Mouse (Mus musculus): ENCODE measurements at regions not wholly inside any gene's neighbourhood (a gene's known extent, or its start where the extent isn't known, plus 50 kb on each side); places are given as distances from the start of the nearest gene placed in this dataset.

DNA sequence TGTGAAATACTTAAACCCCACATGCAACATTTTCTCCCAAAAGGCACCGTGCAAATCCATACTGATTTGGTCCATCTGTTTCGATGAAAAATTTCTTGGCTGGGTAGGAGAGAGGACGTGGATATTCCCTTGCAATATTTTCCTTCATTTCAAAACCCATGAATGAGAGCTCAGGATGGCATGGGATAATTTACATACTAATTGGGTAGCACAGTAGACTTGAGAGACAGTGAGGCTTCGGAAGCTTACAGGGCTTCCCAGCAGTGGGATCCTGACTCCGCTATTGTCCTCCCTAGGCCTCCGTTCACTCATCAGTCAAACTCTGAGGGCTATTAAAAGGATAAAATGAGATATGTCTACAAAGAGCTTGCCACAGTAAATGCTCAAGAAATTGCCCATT lies 59.8 kb downstream of the Sox3 start:
- DNase-seq, result no peak

DNA sequence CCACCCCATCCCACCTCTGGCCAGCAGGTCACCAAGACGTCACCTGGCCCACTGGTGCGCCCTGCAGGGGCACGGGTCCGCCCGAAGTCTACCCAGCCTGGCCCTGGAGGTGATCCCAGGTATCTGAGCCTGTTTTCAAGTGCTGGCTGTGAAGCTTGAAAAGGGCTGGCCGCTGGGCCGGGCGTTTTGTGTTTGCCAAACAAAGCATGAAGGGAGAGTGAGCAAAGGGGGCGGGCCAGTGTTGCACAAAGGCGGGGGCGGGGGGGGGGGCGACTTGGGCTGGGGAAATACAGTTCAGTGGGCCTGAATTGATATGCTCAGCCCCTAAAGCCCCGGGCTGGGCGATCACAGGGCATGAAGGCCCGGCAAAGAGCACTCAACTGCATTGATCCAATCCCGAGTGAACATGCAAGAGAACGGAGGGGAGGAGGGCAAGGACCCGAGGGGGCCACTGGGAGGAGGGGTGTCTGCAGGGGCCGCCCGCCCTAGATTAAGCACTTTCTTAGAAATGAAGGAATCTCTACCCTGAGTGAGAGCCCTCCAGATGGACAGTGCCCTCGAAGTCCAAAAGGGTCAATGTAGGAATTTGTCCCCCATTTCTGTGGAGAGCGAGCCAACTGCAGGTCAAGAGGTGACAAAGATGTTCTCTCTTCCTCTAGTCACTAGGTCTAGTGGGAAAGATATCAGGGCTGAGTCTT lies 61.8 kb downstream of the Sox3 start:
- no peak for DNase-seq

DNA sequence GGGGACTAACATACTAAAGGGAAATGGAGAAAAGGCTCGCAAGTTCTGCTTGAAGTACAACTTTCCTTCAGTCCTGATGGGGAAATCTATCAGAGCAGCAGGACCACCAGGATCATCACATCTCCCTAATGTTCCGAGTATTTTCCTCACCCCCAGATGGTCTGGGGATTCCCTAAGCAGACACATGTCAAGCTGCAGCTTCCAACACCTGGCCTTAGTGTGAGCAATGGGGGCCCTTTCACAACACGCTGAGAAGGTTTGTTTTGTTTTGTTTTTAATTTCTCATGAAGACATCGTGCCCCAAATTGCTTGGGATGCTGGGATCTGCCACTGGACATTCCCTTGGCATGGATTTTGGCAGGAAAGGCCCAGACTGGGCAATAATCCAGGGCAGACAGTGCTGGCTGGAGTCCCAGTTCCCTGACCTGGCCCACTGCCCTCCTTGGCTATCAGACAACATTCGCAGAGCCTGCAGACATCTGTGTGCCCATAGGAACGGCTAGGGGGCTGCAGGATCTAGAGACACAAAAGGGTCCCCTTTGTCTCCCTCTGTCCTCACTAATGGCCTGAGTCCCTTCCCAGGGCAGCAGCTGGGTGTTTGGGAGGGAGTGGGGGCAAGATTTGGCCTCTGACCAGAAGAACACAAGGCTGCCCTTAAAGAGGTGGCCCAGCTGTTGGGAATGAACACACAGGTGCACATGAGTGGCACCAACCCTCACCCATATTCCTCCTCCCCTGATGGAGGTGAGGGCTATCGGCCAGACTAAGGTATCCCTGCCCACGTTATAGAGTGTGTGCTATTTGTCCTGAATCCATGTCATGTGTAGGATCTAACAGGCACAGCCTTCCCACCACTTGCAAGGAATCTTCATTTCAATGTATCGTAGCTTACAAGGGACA lies 67.8 kb downstream of the Sox3 start:
- DNase-seq, result peak; percentile 23 to 53

DNA sequence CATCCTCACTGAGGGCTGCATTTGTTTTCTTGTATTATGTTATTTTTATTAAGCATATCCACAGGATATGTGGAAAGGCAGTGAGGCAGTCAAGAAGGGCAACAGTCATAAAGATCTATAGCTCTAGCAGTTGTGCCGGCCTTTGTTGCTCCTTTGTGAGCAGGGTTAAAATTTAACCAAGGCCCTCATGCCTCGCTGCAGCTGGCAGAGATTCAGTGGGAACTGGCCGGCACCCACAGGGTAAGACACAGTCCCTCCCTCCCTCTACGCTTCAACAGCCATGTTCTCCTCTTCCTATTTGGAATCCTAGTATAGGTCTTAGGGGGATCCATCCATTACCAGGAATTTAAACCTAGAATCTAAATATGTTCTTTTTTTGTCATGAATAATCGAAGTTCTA lies 94.7 kb downstream of the Sox3 start:
- DNase-seq, result no peak

DNA sequence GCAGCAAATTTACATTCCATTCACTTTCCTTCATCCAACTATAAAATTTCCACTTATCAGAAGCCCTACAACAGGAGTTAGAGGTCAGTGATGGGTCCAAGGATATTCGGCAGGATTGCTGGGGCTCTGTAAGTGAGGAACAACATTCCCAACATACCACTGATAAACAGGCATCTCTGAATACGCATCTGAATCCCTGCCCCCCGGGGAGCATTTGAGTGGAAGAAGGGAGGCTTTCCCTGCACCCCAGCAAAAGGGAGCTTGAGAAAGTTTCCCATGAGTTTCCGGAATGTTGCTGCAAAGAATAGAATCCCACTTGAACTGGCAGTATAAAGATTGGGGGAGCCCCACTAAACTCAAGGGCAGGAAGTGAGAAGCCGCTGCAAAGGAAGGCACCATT lies 112.5 kb downstream of the Sox3 start:
- DNase-seq, result no peak

DNA sequence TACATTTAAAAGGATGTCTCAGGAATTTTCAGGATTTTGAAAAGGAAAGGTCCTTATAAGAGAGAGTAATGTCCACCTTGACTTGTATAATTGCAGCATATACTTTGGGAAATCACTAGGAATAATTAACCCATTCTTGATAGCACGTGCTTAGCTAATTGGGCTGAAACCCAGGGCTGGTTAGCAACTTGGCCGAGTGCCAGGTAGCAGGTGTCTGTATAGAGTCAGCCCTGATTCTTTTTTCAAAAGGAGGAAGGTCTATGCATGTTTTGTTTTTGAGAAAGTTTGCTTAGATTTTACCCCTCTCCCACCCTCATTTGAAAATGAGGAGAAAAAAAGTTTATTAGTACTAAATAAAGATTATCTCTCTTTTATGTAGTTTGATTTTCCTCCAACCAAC lies 113.1 kb downstream of the Sox3 start:
- DNase-seq, result no peak

DNA sequence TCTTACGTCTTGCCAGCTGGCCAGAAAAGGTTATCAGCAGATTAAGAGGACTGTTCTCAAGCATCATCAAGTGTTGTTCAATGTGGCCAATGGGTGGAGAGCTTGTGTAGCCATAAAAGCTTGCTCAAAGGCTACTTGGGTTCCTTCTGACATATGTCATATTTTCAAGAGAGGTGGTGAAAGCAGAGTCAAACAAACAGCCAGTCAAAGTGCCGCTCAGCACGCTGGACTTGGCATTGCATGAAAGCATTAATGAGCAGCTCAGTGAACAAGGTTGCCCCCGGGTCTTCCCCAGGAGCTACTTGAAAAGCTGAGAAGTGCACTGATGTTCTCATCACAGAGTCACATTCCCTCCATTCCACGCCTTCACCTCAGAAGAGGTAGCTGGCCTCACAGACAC lies 119.6 kb downstream of the Sox3 start:
- DNase-seq, result no peak

DNA sequence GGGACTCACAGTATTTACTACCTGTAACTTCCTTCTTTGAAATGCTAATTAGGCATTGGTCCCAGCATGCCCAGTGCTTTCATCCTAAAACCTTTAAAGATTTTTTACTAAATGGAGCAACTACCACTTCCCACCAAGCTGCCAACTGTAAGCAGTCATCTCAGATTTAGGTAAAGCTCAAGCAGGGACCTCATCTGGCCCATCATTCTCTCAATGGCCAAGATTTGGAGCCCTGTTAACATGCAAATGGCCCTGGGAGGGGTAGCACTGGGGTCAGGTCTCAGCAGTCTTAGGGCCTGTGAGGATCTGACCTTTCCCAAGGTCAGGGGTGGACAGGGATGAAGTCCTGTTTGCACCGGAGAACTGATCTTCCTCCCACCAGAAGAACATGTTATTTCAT lies 120.8 kb downstream of the Sox3 start:
- DNase-seq, result no peak

DNA sequence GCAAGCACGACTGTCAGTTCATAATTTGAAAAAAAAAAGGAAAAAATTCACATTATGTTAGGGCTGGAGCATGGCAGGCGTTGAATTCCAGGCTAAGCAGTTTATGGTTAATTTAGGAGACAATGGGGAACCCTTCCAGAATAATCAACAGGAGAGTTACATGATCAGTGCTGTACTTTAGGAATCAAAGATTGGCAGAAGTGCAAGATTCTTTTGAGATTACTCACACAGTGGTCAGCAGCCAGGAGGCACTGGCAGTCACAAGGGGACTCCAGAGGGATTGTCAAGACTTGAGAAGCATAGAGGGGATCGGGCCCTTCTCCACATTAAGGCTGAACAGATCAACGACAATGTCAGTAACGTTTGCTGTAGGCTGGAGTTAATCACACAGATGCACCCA lies 142.8 kb downstream of the Sox3 start:
- DNase-seq, result no peak

DNA sequence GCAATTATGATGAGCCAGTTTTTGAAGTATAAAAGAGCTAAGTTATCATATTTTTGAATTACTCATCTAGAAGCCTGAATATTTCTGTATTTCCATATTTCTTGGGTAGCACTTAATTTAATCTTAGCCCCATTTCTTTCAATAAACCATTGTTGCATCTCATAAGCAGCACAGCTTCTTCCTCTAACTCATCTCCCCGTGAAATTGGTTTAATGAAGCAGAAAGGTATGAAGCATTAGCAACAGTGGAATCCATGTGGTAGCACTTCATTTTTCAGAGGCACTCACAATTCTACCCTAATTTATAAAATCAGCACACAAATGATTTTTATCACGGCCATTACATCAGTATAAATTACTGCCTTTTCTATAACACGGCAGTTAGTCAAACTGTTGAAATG lies 149.3 kb downstream of the Sox3 start:
- DNase-seq, result no peak

DNA sequence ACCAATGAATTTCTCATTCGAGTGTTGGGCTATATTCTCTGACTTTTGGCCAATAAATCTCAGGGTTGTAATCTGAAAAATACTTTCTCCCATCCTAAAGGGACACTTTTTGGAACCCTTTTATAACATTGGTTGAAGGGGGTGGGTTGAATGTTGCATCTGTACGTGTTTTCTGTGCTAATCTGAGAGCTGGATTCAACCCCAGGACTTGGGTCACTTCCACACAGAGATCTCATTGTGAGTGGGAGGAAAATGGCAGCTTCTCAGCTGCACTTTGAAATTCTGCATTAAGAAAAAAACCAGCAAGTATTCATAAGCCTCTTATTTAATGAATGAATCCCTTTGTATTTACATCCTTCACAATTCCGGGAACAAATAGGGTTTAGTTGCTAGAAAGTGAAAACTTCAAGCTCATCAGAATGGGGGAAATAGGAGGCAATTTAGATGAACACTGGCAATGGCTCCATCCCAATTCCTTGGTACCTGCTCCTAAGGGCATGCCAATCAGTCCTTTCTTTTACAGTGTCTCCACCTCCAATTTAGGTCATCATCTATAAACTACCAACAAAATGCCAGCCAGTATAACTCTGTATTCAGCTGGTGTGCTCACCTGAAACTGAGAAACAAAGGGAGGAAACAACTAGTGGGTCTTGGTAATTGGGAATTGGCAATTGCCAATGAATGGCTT lies 150.1 kb downstream of the Sox3 start:
- no peak for DNase-seq

DNA sequence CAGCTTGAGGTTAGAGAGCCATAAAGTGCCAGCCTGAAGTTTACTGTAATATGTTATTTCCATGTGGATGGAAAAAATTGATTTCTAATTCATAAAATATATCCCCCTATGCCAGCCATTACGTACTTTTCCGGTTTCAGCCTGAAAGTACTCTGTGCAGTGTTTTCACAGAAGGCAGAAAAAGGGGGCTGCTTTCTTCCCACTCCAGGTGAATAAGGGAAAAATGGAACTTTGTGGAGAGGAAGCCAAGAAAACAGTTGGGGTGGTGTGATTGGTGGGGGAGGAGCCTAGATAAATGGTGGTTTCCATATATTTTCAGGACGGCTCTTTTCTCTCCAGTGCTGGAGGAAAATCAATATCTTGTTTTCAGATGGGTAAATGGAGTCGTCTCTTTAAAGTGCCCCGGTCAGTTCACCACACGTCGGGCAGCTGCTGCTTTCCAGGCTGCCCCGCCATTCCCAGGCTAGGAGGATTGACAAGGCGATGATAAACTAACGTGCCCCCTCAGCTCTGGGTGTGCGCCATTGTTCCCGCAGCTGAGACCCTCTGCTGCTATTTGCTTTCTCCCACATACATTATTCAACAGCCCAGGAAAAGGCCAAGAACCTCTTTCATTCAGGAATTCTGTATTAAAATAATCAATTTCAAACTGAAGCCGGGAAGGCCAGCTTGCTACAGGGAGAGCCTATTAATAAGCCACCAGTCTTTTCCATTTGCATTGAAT lies 127.1 kb upstream of the Atp11c start:
- no peak for DNase-seq

DNA sequence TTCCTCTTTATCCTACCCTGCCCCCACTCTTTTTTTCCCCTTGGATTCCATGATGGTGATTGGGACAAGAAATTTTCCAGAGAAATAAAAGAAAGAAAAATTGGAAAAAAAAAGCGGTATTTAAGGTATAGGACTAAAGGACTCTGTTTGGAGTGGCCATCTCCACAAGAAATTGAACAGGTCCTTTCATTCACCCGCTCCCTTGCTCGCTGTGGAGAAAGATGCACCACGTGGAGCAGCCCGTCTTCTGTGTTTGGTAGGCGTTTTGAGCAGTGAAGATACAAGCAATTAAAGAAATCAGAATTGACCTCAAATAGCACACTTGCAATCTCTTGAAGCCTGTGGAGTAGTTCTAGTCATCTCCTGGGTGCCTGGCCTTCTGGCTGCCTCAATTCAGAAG lies 126.3 kb upstream of the Atp11c start:
- DNase-seq, result no peak

DNA sequence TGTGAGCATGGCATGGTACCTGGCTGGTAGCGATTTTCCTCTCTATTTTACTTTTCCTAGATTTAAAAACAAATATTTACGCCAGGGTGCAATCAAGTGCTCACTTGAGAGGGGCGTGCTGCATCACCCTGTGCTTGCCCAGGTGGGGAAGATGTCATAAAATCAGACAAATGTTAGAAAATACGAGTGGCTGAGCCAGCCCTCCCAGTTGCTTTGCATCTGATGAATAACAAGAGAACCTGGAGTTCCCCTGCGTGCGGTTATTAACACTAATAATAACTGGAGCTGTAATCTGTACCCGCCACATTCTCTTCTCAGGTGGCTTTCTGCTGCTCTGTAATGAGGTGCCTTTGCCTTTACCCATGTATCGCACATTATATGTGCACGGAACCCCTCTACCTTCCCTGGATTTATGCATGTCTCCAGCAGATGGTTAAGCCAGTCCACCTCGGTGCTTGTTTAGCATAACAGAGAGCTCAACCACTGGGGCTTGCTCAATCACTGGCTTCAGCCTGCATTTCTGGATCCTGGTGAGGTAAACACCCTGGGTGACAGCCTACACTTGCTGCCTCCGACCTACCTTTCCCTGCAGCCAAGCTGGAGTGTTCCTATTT lies 125.8 kb upstream of the Atp11c start:
- DNase-seq, result no peak

DNA sequence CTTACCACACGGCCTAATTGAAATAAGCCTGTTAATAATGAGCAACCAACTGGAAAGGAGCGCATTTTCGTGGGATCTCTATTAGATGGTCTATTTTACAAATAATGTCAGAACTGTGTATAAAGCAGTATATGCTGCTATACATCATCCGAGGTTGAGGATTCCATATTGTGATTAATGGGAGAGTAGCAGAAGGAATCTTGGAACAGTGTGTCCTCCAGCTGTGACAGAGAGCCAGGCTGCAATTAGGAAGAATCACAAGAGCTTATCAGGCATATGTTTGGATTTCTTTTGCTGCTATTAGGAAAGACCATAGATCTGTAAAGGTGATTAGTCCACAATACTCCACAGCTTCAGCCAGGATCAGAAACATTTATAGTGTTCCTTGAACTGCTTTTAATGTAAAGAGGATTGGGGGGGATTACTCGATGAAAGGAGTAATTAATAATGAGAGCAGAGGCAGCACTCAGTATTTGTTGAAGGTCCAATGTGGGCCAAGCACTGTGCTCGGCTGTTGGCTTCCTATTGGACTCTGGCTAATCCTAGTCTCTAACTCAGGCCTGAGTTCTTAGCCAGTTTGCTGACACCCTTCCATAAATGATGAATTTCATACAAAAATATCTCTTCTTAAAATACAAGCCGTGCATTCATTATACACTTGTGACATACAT lies 88.7 kb upstream of the Atp11c start:
- DNase-seq, result no peak

DNA sequence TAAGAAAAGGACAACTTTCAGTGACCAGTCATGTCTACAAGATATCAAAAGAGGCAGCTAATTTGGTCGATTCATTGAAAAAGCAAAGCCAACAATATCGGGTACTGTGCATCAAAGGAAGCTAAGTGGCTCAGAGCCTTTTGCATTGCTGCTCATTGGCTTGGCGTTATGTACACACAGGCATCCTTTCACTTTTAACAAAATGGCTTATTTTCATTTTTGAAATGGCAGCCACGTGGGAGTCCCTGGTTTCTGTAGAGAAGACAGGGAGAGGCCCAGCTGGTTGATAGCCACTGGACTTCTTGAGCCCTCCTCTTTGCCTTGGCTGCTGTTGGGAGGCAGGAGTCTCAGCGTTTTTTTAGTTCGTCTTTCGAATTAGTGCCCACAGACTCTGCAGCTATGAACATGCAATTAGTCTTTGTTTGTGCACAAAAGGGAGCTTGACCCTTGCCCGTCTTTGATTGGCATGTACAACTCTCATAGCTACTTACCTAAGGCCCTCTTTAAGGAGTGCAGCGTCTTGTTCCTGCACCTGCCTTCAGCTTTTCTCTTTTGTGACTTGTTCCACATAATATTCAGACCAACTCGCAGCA lies 52.3 kb upstream of the Atp11c start:
- no peak for DNase-seq

Measured in heart, adult 18-20 months (tissue).